Mouse (Mus musculus) midbrain, embryonic 10.5 days (tissue): ENCODE measurements around the gene Trim52. TPM values are rescaled to one million over a fixed set of nuclear protein-coding genes. Genes with fewer than 3 reads are reported as not detected.
"Not testable (repeated sequence)": the region's sequence is repeated elsewhere in the genome, so short reads cannot be mapped to it uniquely, and the experiment has no call there.

ENCODE experiments used
- DNase-seq: peaks from one replicate; pipeline ENCODE4 v3.0.0-alpha.2; 2017; ENCODE audit warnings: low spot score
- H3K27ac ChIP-seq: fragments of 300-500 bp; sonication (generic); replicated peaks from 2 replicates; pipeline ENCODE4 v1.5.1; 2016; ENCODE audit warnings: mild to moderate bottlenecking
- H3K27me3 ChIP-seq: fragments of 300-500 bp; sonication (generic); 2 replicates; pipeline ENCODE4 v1.6.1; 2016; ENCODE audit warnings: low read depth, mild to moderate bottlenecking; ENCODE audit not compliant: poor library complexity, severe bottlenecking
- H3K36me3 ChIP-seq: fragments of 300-500 bp; sonication (generic); 2 replicates; pipeline ENCODE4 v1.6.1; 2016; ENCODE audit warnings: mild to moderate bottlenecking, moderate library complexity
- H3K4me1 ChIP-seq: fragments of 300-500 bp; sonication (generic); 2 replicates; pipeline ENCODE4 v1.6.1; 2016
- H3K4me3 ChIP-seq: fragments of 300-500 bp; sonication (generic); 2 replicates; pipeline ENCODE4 v1.5.1; 2016; ENCODE audit warnings: mild to moderate bottlenecking, moderate library complexity
- H3K9me3 ChIP-seq: fragments of 300-500 bp; sonication (generic); replicated peaks from 2 replicates; pipeline ENCODE4 v1.6.1; 2016; ENCODE audit warnings: mild to moderate bottlenecking
- WGBS: fragments of 180-500 bp; shearing (Covaris S2); methylation state at CpG from one replicate; pipeline ENCODE4 v1.1.7; 2016; 5-methylcytosine and 5-hydroxymethylcytosine counted together
- polyA plus RNA-seq: library from polyadenylated mRNA; unstranded; fragments of >200 nt; fragmentation: Nextera tagmentation; extraction: Ambion mirVana; gene quantifications from 2 replicates; pipeline ENCODE4 v1.2.1, GENCODE M21; 2016

Trim52 gene
- polyA plus RNA-seq, 1 experiment from 2014 or later: not detected

DNA sequence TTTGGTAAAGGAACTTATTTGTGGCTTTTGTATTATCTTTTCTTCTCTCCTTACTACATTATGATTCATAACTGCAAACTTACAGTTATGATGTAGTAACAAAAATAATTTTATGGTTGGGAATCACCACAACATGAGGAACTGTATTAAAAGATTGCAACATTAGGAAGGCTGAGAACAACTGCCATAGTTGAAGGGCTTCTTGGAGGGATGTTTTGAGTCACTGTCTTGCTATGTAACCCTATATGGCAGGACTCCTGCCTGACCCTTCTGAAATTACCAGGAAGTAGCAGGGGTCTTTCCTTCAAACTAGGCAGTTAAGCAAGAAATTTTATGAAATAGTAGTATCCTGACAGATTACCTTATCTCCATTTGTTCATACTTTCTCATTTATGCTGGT, 57.2 kb downstream of the Trim52 start:
- Histone ChIP-seq H3K4me1 (peaks cover 2% of the 10 kb centered on the region; the same call in 1 of the 2 replicates), H3K27ac (no peak overlapping the region), H3K27me3 (no peaks in the 10 kb centered on the region), H3K4me3 (no peak overlapping the region), H3K9me3 (no peaks in the 10 kb centered on the region), H3K36me3 (no peaks in the 10 kb centered on the region)
- DNase-seq: no peak

DNA sequence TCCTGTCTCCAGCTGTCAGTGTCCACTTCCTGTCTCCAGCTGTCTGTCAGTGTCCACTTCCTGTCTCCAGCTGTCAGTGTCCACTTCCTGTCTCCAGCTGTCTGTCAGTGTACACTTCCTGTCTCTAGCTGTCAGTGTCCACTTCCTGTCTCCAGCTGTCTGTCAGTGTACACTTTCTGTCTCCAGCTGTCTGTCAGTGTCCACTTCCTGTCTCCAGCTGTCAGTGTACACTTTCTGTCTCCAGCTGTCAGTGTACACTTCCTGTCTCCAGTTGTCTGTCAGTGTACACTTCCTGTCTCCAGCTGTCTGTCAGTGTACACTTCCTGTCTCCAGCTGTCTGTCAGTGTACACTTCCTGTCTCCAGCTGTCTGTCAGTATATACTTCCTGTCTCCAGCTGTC, 57.9 kb downstream of the Trim52 start:
- not testable (repeated sequence) for DNase-seq, H3K9me3 ChIP-seq, H3K4me1 ChIP-seq, H3K27me3 ChIP-seq, H3K36me3 ChIP-seq, H3K27ac ChIP-seq, H3K4me3 ChIP-seq

DNA sequence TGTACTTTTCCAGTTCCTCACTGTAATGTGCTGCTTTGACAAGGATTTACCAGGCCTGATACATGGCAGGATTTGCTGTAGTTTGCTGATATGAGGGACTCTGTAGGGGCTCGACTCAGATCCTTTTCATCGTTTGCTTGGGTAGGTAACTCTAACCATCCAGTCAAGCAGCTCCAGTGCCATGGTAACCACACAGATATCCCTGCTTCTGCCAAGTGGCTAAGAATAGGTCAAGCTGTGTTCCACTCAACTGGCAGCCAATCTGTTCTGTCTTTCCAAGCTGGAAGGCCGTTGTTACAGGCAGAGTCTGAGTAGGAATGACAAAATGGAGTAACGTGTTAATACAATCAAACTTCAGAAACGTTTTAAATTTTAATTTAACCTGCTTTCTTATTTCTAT, 70.9 kb downstream of the Trim52 start:
- peaks cover 16% of the 10 kb centered on the region for H3K4me1 ChIP-seq
- no peak overlapping the region for H3K4me3 ChIP-seq
- no peak for DNase-seq
- no peak overlapping the region for H3K27ac ChIP-seq
- no peaks in the 10 kb centered on the region for H3K36me3 ChIP-seq
- WGBS: 52% methylated on average over 5 of the region's 5 CpGs
- H3K9me3 ChIP-seq: no peaks in the 10 kb centered on the region
- no peaks in the 10 kb centered on the region for H3K27me3 ChIP-seq

DNA sequence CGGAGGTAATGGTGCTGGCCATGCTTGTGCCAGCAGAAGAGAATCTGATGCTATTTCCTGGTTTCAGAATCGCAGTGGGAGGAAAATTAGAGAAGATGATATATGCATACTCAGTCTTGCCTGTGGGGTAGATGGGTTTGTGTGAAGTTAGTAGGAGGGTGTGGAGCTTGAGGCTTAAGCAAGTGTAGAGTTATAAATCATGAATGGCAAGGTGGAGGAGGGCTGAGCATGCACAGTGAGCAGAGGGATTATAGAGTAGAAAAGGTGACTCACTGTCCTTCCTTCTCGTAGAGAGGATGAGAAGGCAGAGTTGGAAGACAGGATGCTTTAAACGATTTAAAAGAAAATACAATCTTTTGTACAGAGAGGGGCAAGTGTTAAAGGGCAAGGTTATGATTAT, 72.2 kb downstream of the Trim52 start:
- 88% methylated on average over 4 of the region's 4 CpGs for WGBS
- H3K9me3 ChIP-seq: no peaks in the 10 kb centered on the region
- DNase-seq: no peak
- H3K36me3 ChIP-seq: no peaks in the 10 kb centered on the region
- no peak overlapping the region for H3K4me3 ChIP-seq
- H3K27me3 ChIP-seq: no peaks in the 10 kb centered on the region
- peaks cover 16% of the 10 kb centered on the region for H3K4me1 ChIP-seq
- H3K27ac ChIP-seq: no peak overlapping the region

DNA sequence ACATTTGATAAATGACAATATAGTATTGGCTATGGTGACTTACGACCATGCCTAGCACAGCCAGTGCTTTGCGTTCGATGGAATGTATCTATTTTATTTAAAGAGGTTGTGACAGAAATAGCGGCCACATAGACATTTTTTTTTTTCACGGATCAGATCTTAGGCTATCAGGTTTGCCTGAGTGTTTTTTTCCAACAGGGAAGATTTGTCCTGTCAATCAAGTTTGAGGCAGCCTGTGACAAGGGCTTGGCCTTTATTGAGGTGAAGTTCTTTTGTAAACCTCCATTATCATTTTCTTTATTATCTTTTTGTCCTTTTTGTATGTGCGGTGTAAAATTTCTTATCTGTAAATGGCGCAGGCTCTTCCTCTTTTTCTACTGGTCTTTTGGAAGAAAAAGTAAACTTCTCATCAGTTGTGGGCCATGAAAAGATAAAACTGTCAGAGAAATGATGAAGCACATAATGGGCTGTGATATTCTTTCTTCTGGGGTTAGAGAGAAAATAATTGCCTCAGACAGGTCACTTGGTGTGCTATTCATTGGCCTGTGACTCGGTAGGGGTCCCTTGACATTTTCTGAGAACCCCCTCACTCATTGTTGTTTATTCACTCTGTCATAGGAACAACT, 73.2 kb downstream of the Trim52 start:
- WGBS: 63% methylated on average over 8 of the region's 8 CpGs
- Histone ChIP-seq H3K27ac (no peak overlapping the region), H3K36me3 (no peaks in the 10 kb centered on the region)

DNA sequence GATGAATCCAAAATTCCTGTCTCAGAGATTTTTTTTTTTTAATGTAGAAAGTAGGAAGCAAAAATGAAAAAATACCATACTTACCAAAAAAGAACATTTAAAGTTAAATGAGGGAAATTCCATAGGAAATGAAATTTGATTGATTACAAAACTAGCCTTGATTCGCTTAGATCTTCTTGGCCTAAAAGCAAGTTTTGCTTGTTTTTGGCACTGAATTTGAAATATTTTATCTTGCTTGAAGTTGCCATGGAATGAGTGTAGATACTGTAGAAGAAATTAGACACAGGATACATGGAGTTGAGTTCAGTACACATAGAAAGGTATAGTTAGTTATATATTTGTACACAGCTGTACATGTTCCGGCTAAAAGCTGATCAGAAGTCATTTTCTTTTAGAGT, 73.7 kb downstream of the Trim52 start:
- peaks cover 16% of the 10 kb centered on the region for H3K4me1 ChIP-seq
- H3K9me3 ChIP-seq: no peaks in the 10 kb centered on the region
- no peak for DNase-seq
- H3K4me3 ChIP-seq: no peak overlapping the region
- H3K27ac ChIP-seq: no peak overlapping the region
- 95% methylated on average over 2 of the region's 2 CpGs for WGBS
- no peaks in the 10 kb centered on the region for H3K36me3 ChIP-seq
- no peaks in the 10 kb centered on the region for H3K27me3 ChIP-seq

More for the DNA sequence above, 73.2 kb downstream of the Trim52 start:
- Histone ChIP-seq H3K27me3 (no peaks in the 10 kb centered on the region), H3K9me3 (no peaks in the 10 kb centered on the region), H3K4me3 (no peak overlapping the region), H3K4me1 (peaks cover 16% of the 10 kb centered on the region)
- DNase-seq: no peak

DNA sequence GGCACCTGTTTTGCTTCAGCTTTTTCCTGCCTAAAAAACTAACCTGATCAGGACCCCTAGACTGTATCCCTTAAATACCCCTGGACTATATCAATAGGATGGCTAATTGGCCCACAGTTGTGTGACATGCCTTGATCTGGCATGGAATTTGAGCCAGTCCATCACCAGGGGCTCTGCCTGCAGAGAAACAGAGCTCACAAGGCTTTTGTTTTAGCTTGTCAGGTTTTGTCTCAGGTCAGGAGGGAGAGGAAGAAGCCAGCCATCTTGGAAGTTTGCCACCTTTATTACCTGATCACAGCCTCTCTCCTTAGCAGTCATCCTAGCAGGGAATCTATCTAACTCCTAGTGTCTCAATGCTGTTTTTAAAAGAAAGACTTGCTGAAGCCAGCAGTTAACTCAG, 74.6 kb downstream of the Trim52 start:
- H3K27ac ChIP-seq: no peak overlapping the region
- H3K36me3 ChIP-seq: no peaks in the 10 kb centered on the region

DNA sequence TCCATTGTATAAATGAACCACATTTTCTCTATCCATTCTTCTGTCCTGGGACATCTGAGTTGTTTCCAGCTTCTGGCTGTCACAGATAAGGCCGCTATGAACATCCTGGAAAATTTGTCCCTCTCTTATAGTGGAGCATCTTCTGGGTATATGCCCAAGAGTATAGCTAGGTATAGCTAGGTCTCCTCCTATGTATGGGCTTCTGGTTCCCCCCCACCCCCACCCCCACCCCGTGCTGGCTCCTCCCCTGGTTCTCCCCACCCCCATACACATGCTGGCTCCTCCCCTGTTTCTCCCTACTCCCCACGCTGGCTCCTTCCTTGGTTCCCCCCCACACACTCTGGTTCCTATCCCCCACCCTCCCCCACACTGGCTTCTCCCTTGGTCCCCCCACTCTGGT, 78.0 kb downstream of the Trim52 start:
- no peak overlapping the region for H3K4me3 ChIP-seq
- no peak for DNase-seq
- H3K27me3 ChIP-seq: no peaks in the 10 kb centered on the region
- H3K36me3 ChIP-seq: no peaks in the 10 kb centered on the region
- no peak overlapping the region for H3K27ac ChIP-seq
- no peaks in the 10 kb centered on the region for H3K9me3 ChIP-seq
- WGBS: 79% methylated on average over 3 of the region's 3 CpGs
- peaks cover 10% of the 10 kb centered on the region for H3K4me1 ChIP-seq

More for the DNA sequence above, 74.6 kb downstream of the Trim52 start:
- H3K27me3 ChIP-seq: no peaks in the 10 kb centered on the region
- no peak for DNase-seq
- no peaks in the 10 kb centered on the region for H3K9me3 ChIP-seq
- no peak overlapping the region for H3K4me3 ChIP-seq
- H3K4me1 ChIP-seq: peaks cover 16% of the 10 kb centered on the region

Other genes with a start within 250 kb of the Trim52 start
- 25.8 and 29.0 TPM in 2 replicates for gene Spry2, start 209.4 kb upstream of the Trim52 start, polyA plus RNA-seq